Mouse (Mus musculus) heart, postnatal 0 days (tissue): ENCODE data around the gene Pde8b. TPM values are rescaled to one million over a fixed set of nuclear protein-coding genes. Genes with fewer than 3 reads are reported as not detected.

Experiments used
- ATAC-seq: fragments of 200-750 bp; cut with Nextera tagmentation; 2 replicates; pipeline ENCODE4 v1.8.0; 2017; ENCODE audit warnings: low read depth, moderate number of reproducible peaks, moderate library complexity; ENCODE audit not compliant: insufficient read depth
- DNase-seq: peaks from one replicate; pipeline ENCODE4 v3.0.0-alpha.2; 2016; ENCODE audit warnings: low spot score
- H3K27ac ChIP-seq: fragments of 300-500 bp; sonication (generic); 2 replicates; pipeline ENCODE4 v1.5.1; 2014; ENCODE audit warnings: low read depth, mild to moderate bottlenecking
- H3K27me3 ChIP-seq: fragments of 300-500 bp; sonication (generic); 2 replicates; pipeline ENCODE4 v1.6.1; 2014; ENCODE audit warnings: low read length, mixed read lengths; ENCODE audit not compliant: control insufficient read depth, insufficient read depth
- H3K36me3 ChIP-seq: fragments of 300-500 bp; sonication (generic); replicated peaks from 2 replicates; pipeline ENCODE4 v1.6.1; 2014; ENCODE audit warnings: low read length, mixed read lengths; ENCODE audit not compliant: control insufficient read depth, insufficient read depth
- H3K4me1 ChIP-seq: fragments of 300-500 bp; sonication (generic); 2 replicates; pipeline ENCODE4 v1.6.1; 2014; ENCODE audit warnings: antibody characterized with exemption; ENCODE audit not compliant: control insufficient read depth, insufficient read depth
- H3K4me2 ChIP-seq: fragments of 300-500 bp; sonication (generic); 2 replicates; pipeline ENCODE4 v1.6.1; 2014; ENCODE audit warnings: low read depth, mild to moderate bottlenecking, low read length, moderate library complexity
- H3K4me3 ChIP-seq: fragments of 300-500 bp; sonication (generic); 2 replicates; pipeline ENCODE4 v1.5.1; 2014; ENCODE audit warnings: low read depth, low read length
- H3K9ac ChIP-seq: fragments of 300-500 bp; sonication (generic); replicated peaks from 2 replicates; pipeline ENCODE4 v1.6.1; 2014; ENCODE audit warnings: low read depth, low read length, mixed read lengths
- H3K9me3 ChIP-seq: fragments of 300-500 bp; sonication (generic); replicated peaks from 2 replicates; pipeline ENCODE4 v1.6.1; 2016; ENCODE audit warnings: low read length; ENCODE audit not compliant: control insufficient read depth
- CTCF ChIP-seq: IDR thresholded peaks from 2 replicates; pipeline ENCODE4 v1.5.1; 2016; ENCODE audit warnings: antibody characterized with exemption, control low read depth, low read depth
- EP300 ChIP-seq: IDR thresholded peaks from 2 replicates; pipeline ENCODE4 v1.6.1; 2016; ENCODE audit warnings: antibody characterized with exemption, low read depth
- WGBS: fragments of 180-500 bp; shearing (Covaris S2); extraction: QIAGEN DNeasy Blood & Tissue Kit; methylation state at CpG from one replicate; pipeline ENCODE4 v1.1.7; 2014; 5-methylcytosine and 5-hydroxymethylcytosine counted together
- polyA plus RNA-seq: library from polyadenylated mRNA; unstranded; fragments of >200 nt; fragmentation: Nextera tagmentation; extraction: Ambion mirVana; gene quantifications from 2 replicates; pipeline ENCODE4 v1.2.1, GENCODE M21; 2015
- total RNA-seq: library from RNA; depleted of rRNA; stranded (reverse); fragments of >200 nt; gene quantifications from 2 replicates; pipeline ENCODE4 v1.2.3, GENCODE M21; 2014; ENCODE audit warnings: low replicate concordance

Gene Pde8b
- total and polyA plus RNA-seq, 2 experiments from 2014 or later: 0.98 TPM; not detected in 1

GRCm38 (mm10) chr13:95278426-95279025 lies 28.4 kb upstream of the Pde8b start:
- Histone ChIP-seq H3K4me2 (no peak overlapping the region), H3K9me3 (no peaks in the 10 kb centered on the region), H3K4me1 (no peaks in the 10 kb centered on the region), H3K27me3 (no peaks in the 10 kb centered on the region), H3K27ac (no peak overlapping the region), H3K4me3 (no peak overlapping the region), H3K36me3 (no peaks in the 10 kb centered on the region), H3K9ac (no peak overlapping the region)
- ATAC-seq: no peak
- 77% methylated on average over 4 of the region's 4 CpGs for WGBS
- DNase-seq: no peak
- no peak for TF ChIP-seq CTCF
- no peak for TF ChIP-seq EP300

- no peak for ATAC-seq
- 71% methylated on average over 5 of the region's 5 CpGs for WGBS
Measured at GRCm38 (mm10) chr13:95264691-95265090, 14.6 kb upstream of the Pde8b start.

GRCm38 (mm10) chr13:95260886-95261789 lies 11.0 kb upstream of the Pde8b start:
- no peaks in the 10 kb centered on the region for H3K9me3 ChIP-seq
- H3K27ac ChIP-seq: no peak overlapping the region
- no peaks in the 10 kb centered on the region for H3K36me3 ChIP-seq
- WGBS: 37% methylated on average over 9 of the region's 9 CpGs
- peaks cover 6% of the 10 kb centered on the region; the same call in 1 of the 2 replicates for H3K4me1 ChIP-seq
- H3K27me3 ChIP-seq: no peaks in the 10 kb centered on the region
- no peak overlapping the region for H3K9ac ChIP-seq
- DNase-seq: peak; percentile 23
- H3K4me2 ChIP-seq: no peak overlapping the region
- TF ChIP-seq CTCF (no peak), EP300 (no peak)
- no peak overlapping the region for H3K4me3 ChIP-seq
- peak; percentile 49 for ATAC-seq

More at GRCm38 (mm10) chr13:95264691-95265090, 14.6 kb upstream of the Pde8b start:
- H3K36me3 ChIP-seq: no peaks in the 10 kb centered on the region
- no peak overlapping the region for H3K27ac ChIP-seq
- H3K9me3 ChIP-seq: no peaks in the 10 kb centered on the region
- no peak for DNase-seq
- no peak for TF ChIP-seq CTCF
- no peak for TF ChIP-seq EP300
- H3K9ac ChIP-seq: no peak overlapping the region
- H3K4me2 ChIP-seq: no peak overlapping the region
- peaks cover 6% of the 10 kb centered on the region; the same call in 1 of the 2 replicates for H3K4me1 ChIP-seq
- no peaks in the 10 kb centered on the region for H3K27me3 ChIP-seq
- no peak overlapping the region for H3K4me3 ChIP-seq

GRCm38 (mm10) chr13:95260391-95260790 lies 10.3 kb upstream of the Pde8b start:
- H3K4me1 ChIP-seq: peaks cover 6% of the 10 kb centered on the region; the same call in 1 of the 2 replicates
- 12% methylated on average over 1 of the region's 1 CpGs for WGBS
- ATAC-seq: no peak

GRCm38 (mm10) chr13:95257083-95257482 lies 6.9 kb upstream of the Pde8b start:
- ATAC-seq (no peak), DNase-seq (no peak)
- 80% methylated on average over 6 of the region's 6 CpGs for WGBS
- Histone ChIP-seq H3K27ac (no peak overlapping the region), H3K4me1 (peaks cover 6% of the 10 kb centered on the region; the same call in 1 of the 2 replicates), H3K36me3 (no peaks in the 10 kb centered on the region), H3K9ac (no peak overlapping the region), H3K4me2 (no peak overlapping the region), H3K9me3 (no peaks in the 10 kb centered on the region), H3K27me3 (no peaks in the 10 kb centered on the region), H3K4me3 (no peak overlapping the region)
- TF ChIP-seq EP300 (no peak), CTCF (no peak)

More at GRCm38 (mm10) chr13:95260391-95260790, 10.3 kb upstream of the Pde8b start:
- H3K36me3 ChIP-seq: no peaks in the 10 kb centered on the region
- no peak for TF ChIP-seq EP300
- no peak for TF ChIP-seq CTCF
- no peaks in the 10 kb centered on the region for H3K27me3 ChIP-seq
- H3K9me3 ChIP-seq: no peaks in the 10 kb centered on the region
- no peak overlapping the region for H3K4me3 ChIP-seq
- DNase-seq: no peak
- H3K27ac ChIP-seq: no peak overlapping the region
- H3K4me2 ChIP-seq: no peak overlapping the region
- H3K9ac ChIP-seq: no peak overlapping the region
